ENCODE assay signal across 15 mouse cellular contexts in the genomic region with DNA sequence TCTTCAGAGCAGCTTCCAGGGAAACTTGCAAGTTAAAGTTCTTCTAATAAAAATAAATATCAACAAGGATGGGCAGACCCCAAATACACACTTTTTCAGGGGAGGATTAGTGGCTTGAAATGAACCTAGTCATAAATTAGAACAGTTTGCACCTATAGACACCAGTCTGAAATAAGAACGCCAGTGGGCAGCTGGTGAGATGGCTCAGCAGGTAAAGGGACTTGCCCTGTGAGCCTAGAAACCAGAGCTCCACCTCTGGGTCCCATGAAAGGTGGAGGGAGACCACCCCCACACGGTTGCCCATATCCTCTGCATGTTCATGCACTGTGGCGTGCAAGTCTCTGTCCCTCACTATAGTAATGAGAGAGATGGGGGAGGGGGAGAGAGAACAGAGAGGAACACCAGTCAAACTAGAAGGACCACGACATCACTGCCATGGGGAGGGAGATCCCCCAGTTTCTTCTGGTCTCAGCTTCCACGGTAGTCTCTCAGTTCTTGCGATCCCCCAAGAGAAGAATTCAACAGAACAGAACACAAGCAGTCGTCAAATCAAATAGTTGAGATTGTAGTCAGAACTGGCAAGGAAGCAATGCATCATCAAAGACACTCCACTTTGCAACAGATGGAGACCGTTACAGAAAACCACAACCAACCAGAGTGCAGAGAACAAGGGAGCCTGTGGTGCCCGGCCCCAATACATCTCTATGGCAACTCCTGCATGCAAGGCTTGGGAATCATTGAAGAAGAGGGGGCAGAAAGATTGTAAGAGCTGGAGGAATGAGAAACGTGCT. TPM values are rescaled to one million over a fixed set of nuclear protein-coding genes. Genes with fewer than 3 reads are reported as not detected.
DNase-seq lines count a peak whose midpoint lies in the region; TF ChIP-seq lines count a peak whose summit lies in the region.
"Had no signal": no experiment of that assay in that cellular context is flagged by ENCODE, and none has a peak within 500 bp of the region (broad histone marks: within the 10 kb centered on the region; RNA-seq: fewer than 3 reads in every experiment).

No protein-coding gene starts in this region.

- H3K27ac ChIP-seq in layer of hippocampus, adult 2 months: peak overlapping the region; percentile 60
- H3K27ac ChIP-seq: forebrain, embryonic 13.5 days; heart, embryonic 13.5 days; hindbrain, embryonic 13.5 days; limb, embryonic 15.5 days had no signal

- TF ChIP-seq CTCF in layer of hippocampus, adult 2 months (conservative IDR thresholded peaks at IDR 0.05): no peak

- H3K4me3 ChIP-seq in layer of hippocampus, adult 2 months: no peak overlapping the region
- H3K4me3 ChIP-seq: forebrain, embryonic 13.5 days; heart, embryonic 13.5 days; hindbrain, embryonic 13.5 days; limb, embryonic 15.5 days had no signal

- peak; percentile 28 to 73 for DNase-seq in layer of hippocampus, adult 2 months (ENCODE audit: low spot score in 2 of 2)
- DNase-seq in layer of hippocampus, postnatal 25 days (ENCODE audit: extremely low spot score in 1 of 2, low spot score in 1 of 2): no peak
- DNase-seq in NIH3T3 (ENCODE audit: low read depth): peak; percentile 51
- peak; percentile 67 for DNase-seq in layer of hippocampus, adult 9-11 months
- DNase-seq in thymus, postnatal 25 days: peak; percentile 69
- no peak for DNase-seq in cerebellum, postnatal 25 days
- DNase-seq in urinary bladder, postnatal 14 days (ENCODE audit: low spot score): no peak
- DNase-seq: cerebellum, adult 9-11 months; gastrocnemius, postnatal 25 days; lung, adult 2 months; right cerebral cortex, postnatal 14 days had no signal

RNA-seq across cellular contexts. Expression of gene Cpm, which starts 22.5 kb away (rescaled TPM):
- 1 to 10 TPM; 8.5 to 9.7 TPM for total RNA-seq in layer of hippocampus, adult 2 months (2021)
- total RNA-seq in layer of hippocampus, postnatal 25 days (2021): 10 to 100 TPM in 1 of 2 experiments, 1 to 10 TPM in 1; 8.5 to 11.4 TPM

RNA-seq across cellular contexts. Expression of gene Mdm2, which starts 58.8 kb away (rescaled TPM):
- 10 to 100 TPM; 55.1 to 66.0 TPM for total RNA-seq in layer of hippocampus, adult 2 months (2021)
- total RNA-seq in layer of hippocampus, postnatal 25 days (2021): 10 to 100 TPM; 56.5 to 57.5 TPM

Comparison
In these comparisons a context has a peak if more than half of its experiments do, and no peak if none do; other contexts are left out.
1. DNase-seq: peak in layer of hippocampus, adult 2 months (2 of 2), NIH3T3 (single experiment), layer of hippocampus, adult 9-11 months (single experiment) and thymus, postnatal 25 days (single experiment); none in layer of hippocampus, postnatal 25 days (0 of 2), cerebellum, postnatal 25 days (0 of 2) and urinary bladder, postnatal 14 days (single experiment).